ENCODE assay signal across 8 mouse cellular contexts in the genomic region with DNA sequence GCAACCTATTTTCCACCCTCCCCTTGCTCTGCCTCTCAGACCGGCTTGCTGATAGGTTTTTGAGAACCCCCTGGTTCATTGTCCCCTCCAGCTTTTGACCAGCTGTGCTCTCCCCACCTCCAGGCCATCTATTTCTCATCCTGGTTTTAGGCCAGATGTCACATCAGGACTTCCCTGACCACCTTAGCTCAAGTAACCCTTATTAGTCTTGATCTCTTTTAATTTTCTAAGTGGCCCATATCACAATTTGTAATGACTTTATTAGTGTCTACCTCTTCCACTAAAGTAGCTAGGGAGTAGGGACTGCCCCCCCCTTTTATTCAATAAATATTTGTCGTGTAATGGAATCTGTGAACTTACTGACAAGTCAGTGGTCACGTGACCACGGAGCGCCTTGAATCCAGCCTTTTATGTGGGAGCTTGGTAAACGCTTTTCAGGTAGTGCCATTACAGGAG. TPM values are rescaled to one million over a fixed set of nuclear protein-coding genes. Genes with fewer than 3 reads are reported as not detected.
DNase-seq lines count a peak whose midpoint lies in the region; ATAC-seq and TF ChIP-seq lines count a peak whose summit lies in the region.

No protein-coding gene starts in this region.

- TF ChIP-seq POLR2A in brain, embryonic 14.5 days (IDR thresholded peaks at IDR 0.05; ENCODE audit: borderline replicate concordance, extremely low read depth, insufficient read depth, insufficient read length, poor library complexity, severe bottlenecking) = no peak

- peak overlapping the region; percentile 91 for H3K27ac ChIP-seq in lung, embryonic 15.5 days
- peak overlapping the region; percentile 87 for H3K27ac ChIP-seq in heart, postnatal 0 days (ENCODE audit: low read depth)
- peak overlapping the region; percentile 82 for H3K27ac ChIP-seq in neural tube, embryonic 14.5 days (ENCODE audit: low read depth, low read length)

- no peak for ATAC-seq in lung, embryonic 15.5 days (ENCODE audit: borderline replicate concordance, extremely low read depth, low FRiP score, low TSS enrichment)
- no peak for ATAC-seq in heart, postnatal 0 days (ENCODE audit: insufficient read depth, low read depth)
- ATAC-seq in neural tube, embryonic 14.5 days (ENCODE audit: low read depth) = no peak; the same call in 1 of the 2 replicates

- WGBS in lung, embryonic 15.5 days = 1% methylated on average over 6 of the region's 6 CpGs
- WGBS in heart, postnatal 0 days = 3% methylated on average over 6 of the region's 6 CpGs
- WGBS in neural tube, embryonic 14.5 days = 3% methylated on average over 6 of the region's 6 CpGs

- peaks cover 14% of the 10 kb centered on the region for H3K4me1 ChIP-seq in lung, embryonic 15.5 days
- peaks cover 15% of the 10 kb centered on the region for H3K4me1 ChIP-seq in heart, postnatal 0 days (ENCODE audit: control insufficient read depth, insufficient read depth)
- peaks cover 15% of the 10 kb centered on the region; the same call in 1 of the 2 replicates for H3K4me1 ChIP-seq in neural tube, embryonic 14.5 days (ENCODE audit: control insufficient read depth, insufficient read depth, low read length)

- no peaks in the 10 kb centered on the region for H3K27me3 ChIP-seq in lung, embryonic 15.5 days
- no peaks in the 10 kb centered on the region for H3K27me3 ChIP-seq in heart, postnatal 0 days (ENCODE audit: control insufficient read depth, insufficient read depth, low read length)
- H3K27me3 ChIP-seq in neural tube, embryonic 14.5 days (ENCODE audit: control insufficient read depth, insufficient read depth, low read length) = no peaks in the 10 kb centered on the region

- H3K9me3 ChIP-seq in lung, embryonic 15.5 days = no peaks in the 10 kb centered on the region
- H3K9me3 ChIP-seq in heart, postnatal 0 days (replicated peaks; ENCODE audit: control insufficient read depth, low read length) = no peaks in the 10 kb centered on the region
- H3K9me3 ChIP-seq in neural tube, embryonic 14.5 days (ENCODE audit: control insufficient read depth, low read length) = no peaks in the 10 kb centered on the region

- H3K9ac ChIP-seq in lung, embryonic 15.5 days = peak overlapping the region; percentile 73
- H3K9ac ChIP-seq in heart, postnatal 0 days (replicated peaks; ENCODE audit: low read depth, low read length) = peak overlapping the region; percentile 81
- peak overlapping the region; percentile 66 for H3K9ac ChIP-seq in neural tube, embryonic 14.5 days (replicated peaks; ENCODE audit: low read depth, low read length)

- DNase-seq in lung, postnatal 4 days = no peak
- peak; percentile 73 for DNase-seq in brain, embryonic 14.5 days (ENCODE audit: low read depth)
- peak; percentile 55 for DNase-seq in heart, postnatal 0 days (ENCODE audit: low spot score)
- DNase-seq in liver = peak; percentile 70
- no peak for DNase-seq in urinary bladder, postnatal 36 days (ENCODE audit: low spot score in 2 of 2)
- no peak for DNase-seq in left cerebral cortex, adult 18-20 months (ENCODE audit: low spot score in 2 of 2)

- peak overlapping the region; percentile 83 for H3K4me3 ChIP-seq in lung, embryonic 15.5 days
- H3K4me3 ChIP-seq in heart, postnatal 0 days (ENCODE audit: low read depth, low read length) = peak overlapping the region; percentile 75
- H3K4me3 ChIP-seq in neural tube, embryonic 14.5 days (ENCODE audit: low read depth, low read length) = peak overlapping the region; percentile 88

- no peak for TF ChIP-seq EP300 in heart, postnatal 0 days (IDR thresholded peaks at IDR 0.05; ENCODE audit: low read depth)

- peak overlapping the region; percentile 72 for H3K4me2 ChIP-seq in lung, embryonic 15.5 days
- peak overlapping the region; percentile 90 for H3K4me2 ChIP-seq in heart, postnatal 0 days (ENCODE audit: low read depth, low read length)
- peak overlapping the region; percentile 84 for H3K4me2 ChIP-seq in neural tube, embryonic 14.5 days (ENCODE audit: low read depth, low read length)

- peaks cover 24% of the 10 kb centered on the region for H3K36me3 ChIP-seq in lung, embryonic 15.5 days
- H3K36me3 ChIP-seq in heart, postnatal 0 days (replicated peaks; ENCODE audit: control insufficient read depth, insufficient read depth, low read length) = peaks cover 28% of the 10 kb centered on the region
- H3K36me3 ChIP-seq in neural tube, embryonic 14.5 days (ENCODE audit: control insufficient read depth, insufficient read depth, low read length) = peaks cover 6% of the 10 kb centered on the region; the same call in 1 of the 2 replicates

- no peak for TF ChIP-seq CTCF in brain, embryonic 14.5 days (IDR thresholded peaks at IDR 0.05; ENCODE audit: borderline replicate concordance, extremely low read depth, insufficient read depth, insufficient read length)
- no peak for TF ChIP-seq CTCF in heart, postnatal 0 days (IDR thresholded peaks at IDR 0.05; ENCODE audit: low read depth)

RNA-seq across cellular contexts. Expression of gene B3gat3, which starts 0.7 kb away (rescaled TPM):
- polyA plus RNA-seq in lung, embryonic 15.5 days (2015; fragmentation: Nextera tagmentation; extraction: Ambion mirVana) = 43.1 and 46.1 TPM in 2 replicates
- polyA plus RNA-seq in brain, embryonic 14.5 days (2012; rRNA removed) = 136 and 174 TPM in 2 replicates
- total RNA-seq in heart, postnatal 0 days (2014; rRNA removed; ENCODE audit: low replicate concordance) = 41.5 and 54.2 TPM in 2 replicates
- 26.8 and 29.1 TPM in 2 replicates for polyA plus RNA-seq in heart, postnatal 0 days (2015; fragmentation: Nextera tagmentation; extraction: Ambion mirVana)
- 66.3 and 67.2 TPM in 2 replicates for polyA plus RNA-seq in neural tube, embryonic 14.5 days (2014; fragmentation: Nextera tagmentation; extraction: Ambion mirVana)
- 100 to 1,000 TPM; 188 to 189 TPM for total RNA-seq in left cerebral cortex, adult 18-20 months (2021)

RNA-seq across cellular contexts. Expression of gene Rom1, which starts 8.3 kb away (rescaled TPM):
- 2.7 and 2.8 TPM in 2 replicates for polyA plus RNA-seq in lung, embryonic 15.5 days (2015; fragmentation: Nextera tagmentation; extraction: Ambion mirVana)
- polyA plus RNA-seq in brain, embryonic 14.5 days (2012; rRNA removed) = 2.4 and 2.5 TPM in 2 replicates
- 1.5 and 10.2 TPM in 2 replicates for total RNA-seq in heart, postnatal 0 days (2014; rRNA removed; ENCODE audit: low replicate concordance)
- polyA plus RNA-seq in heart, postnatal 0 days (2015; fragmentation: Nextera tagmentation; extraction: Ambion mirVana) = 3.2 TPM in 2 replicates
- 1.1 and 1.7 TPM in 2 replicates for polyA plus RNA-seq in neural tube, embryonic 14.5 days (2014; fragmentation: Nextera tagmentation; extraction: Ambion mirVana)
- 1 to 10 TPM; 6.4 to 7.6 TPM for total RNA-seq in left cerebral cortex, adult 18-20 months (2021)

RNA-seq across cellular contexts. Expression of gene Eml3, which starts 8.5 kb away (rescaled TPM):
- polyA plus RNA-seq in lung, embryonic 15.5 days (2015; fragmentation: Nextera tagmentation; extraction: Ambion mirVana) = 30.8 and 35.6 TPM in 2 replicates
- polyA plus RNA-seq in brain, embryonic 14.5 days (2012; rRNA removed) = 14.7 and 17.5 TPM in 2 replicates
- total RNA-seq in heart, postnatal 0 days (2014; rRNA removed; ENCODE audit: low replicate concordance) = 6.7 and 21.0 TPM in 2 replicates
- 9.6 and 10.1 TPM in 2 replicates for polyA plus RNA-seq in heart, postnatal 0 days (2015; fragmentation: Nextera tagmentation; extraction: Ambion mirVana)
- 6.2 and 8.7 TPM in 2 replicates for polyA plus RNA-seq in neural tube, embryonic 14.5 days (2014; fragmentation: Nextera tagmentation; extraction: Ambion mirVana)
- 10 to 100 TPM in 1 of 2 experiments, 1 to 10 TPM in 1; 9.0 to 11.5 TPM for total RNA-seq in left cerebral cortex, adult 18-20 months (2021)

RNA-seq across cellular contexts. Expression of gene Mta2, which starts 20.8 kb away (rescaled TPM):
- polyA plus RNA-seq in lung, embryonic 15.5 days (2015; fragmentation: Nextera tagmentation; extraction: Ambion mirVana) = 165 and 173 TPM in 2 replicates
- 35.1 and 57.9 TPM in 2 replicates for polyA plus RNA-seq in brain, embryonic 14.5 days (2012; rRNA removed)
- 55.1 and 57.9 TPM in 2 replicates for total RNA-seq in heart, postnatal 0 days (2014; rRNA removed; ENCODE audit: low replicate concordance)
- 47.6 and 51.5 TPM in 2 replicates for polyA plus RNA-seq in heart, postnatal 0 days (2015; fragmentation: Nextera tagmentation; extraction: Ambion mirVana)
- 29.1 and 33.7 TPM in 2 replicates for polyA plus RNA-seq in neural tube, embryonic 14.5 days (2014; fragmentation: Nextera tagmentation; extraction: Ambion mirVana)
- 10 to 100 TPM; 49.6 to 49.8 TPM for total RNA-seq in left cerebral cortex, adult 18-20 months (2021)

RNA-seq across cellular contexts. Expression of gene Ganab, which starts 23.0 kb away (rescaled TPM):
- polyA plus RNA-seq in lung, embryonic 15.5 days (2015; fragmentation: Nextera tagmentation; extraction: Ambion mirVana) = 122 and 123 TPM in 2 replicates
- 155 and 182 TPM in 2 replicates for polyA plus RNA-seq in brain, embryonic 14.5 days (2012; rRNA removed)
- total RNA-seq in heart, postnatal 0 days (2014; rRNA removed; ENCODE audit: low replicate concordance) = 56.3 and 65.5 TPM in 2 replicates
- 25.6 and 26.4 TPM in 2 replicates for polyA plus RNA-seq in heart, postnatal 0 days (2015; fragmentation: Nextera tagmentation; extraction: Ambion mirVana)
- 69.9 and 92.2 TPM in 2 replicates for polyA plus RNA-seq in neural tube, embryonic 14.5 days (2014; fragmentation: Nextera tagmentation; extraction: Ambion mirVana)
- 10 to 100 TPM; 93.2 to 93.8 TPM for total RNA-seq in left cerebral cortex, adult 18-20 months (2021)

Comparison
In these comparisons a context has a peak if more than half of its experiments do, and no peak if none do; other contexts are left out.
1. DNase-seq: peak in brain, embryonic 14.5 days (single experiment), heart, postnatal 0 days (single experiment) and liver (single experiment); none in lung, postnatal 4 days (0 of 2), urinary bladder, postnatal 36 days (0 of 2) and left cerebral cortex, adult 18-20 months (0 of 2).
2. Peak in every context shown above with its lines, with median percentiles within 50 percentile points of each other: H3K27ac ChIP-seq, H3K4me2 ChIP-seq, H3K4me3 ChIP-seq and H3K9ac ChIP-seq.